Mouse (Mus musculus): ENCODE data around the gene Proser3. TPM values are rescaled to one million over a fixed set of nuclear protein-coding genes. Genes with fewer than 3 reads are reported as not detected.
"Not testable (repeated sequence)": the region's sequence is repeated elsewhere in the genome, so short reads cannot be mapped to it uniquely, and the experiment has no call there.

Proser3 gene
- polyA plus RNA-seq, 1 experiment from 2014 or later, result 18.7 TPM

- H3K27me3 ChIP-seq (ENCODE audit: control insufficient read depth, insufficient read depth, low read length); H3K4me1 ChIP-seq (ENCODE audit: control insufficient read depth, insufficient read depth, low read length); H3K36me3 ChIP-seq (ENCODE audit: control insufficient read depth, insufficient read depth, low read length); H3K9me3 ChIP-seq (ENCODE audit: control insufficient read depth, low read depth, low read length); H3K27ac ChIP-seq (ENCODE audit: low read length); H3K9ac ChIP-seq (replicated peaks; ENCODE audit: low read depth, low read length); H3K4me2 ChIP-seq (replicated peaks; ENCODE audit: low read depth, low read length); H3K4me3 ChIP-seq (ENCODE audit: low read depth, low read length); ATAC-seq (ENCODE audit: insufficient number of reproducible peaks, insufficient read depth, low FRiP score, low read depth): not testable (repeated sequence)
- WGBS, result 82% methylated on average over 5 of the region's 5 CpGs
Observed at GRCm38 (mm10) chr7:30501159-30501558, 50.9 kb downstream of the Proser3 start.

GRCm38 (mm10) chr7:30495506-30496042 lies 56.5 kb downstream of the Proser3 start:
- WGBS, result 47% methylated on average over 5 of the region's 5 CpGs
- H3K9ac ChIP-seq (replicated peaks; ENCODE audit: low read depth, low read length); H3K27me3 ChIP-seq (ENCODE audit: control insufficient read depth, insufficient read depth, low read length); H3K36me3 ChIP-seq (ENCODE audit: control insufficient read depth, insufficient read depth, low read length); H3K4me3 ChIP-seq (ENCODE audit: low read depth, low read length); ATAC-seq (ENCODE audit: insufficient number of reproducible peaks, insufficient read depth, low FRiP score, low read depth); H3K27ac ChIP-seq (ENCODE audit: low read length); H3K4me2 ChIP-seq (replicated peaks; ENCODE audit: low read depth, low read length); H3K9me3 ChIP-seq (ENCODE audit: control insufficient read depth, low read depth, low read length); H3K4me1 ChIP-seq (ENCODE audit: control insufficient read depth, insufficient read depth, low read length): not testable (repeated sequence)

- Histone ChIP-seq H3K9me3 (ENCODE audit: control insufficient read depth, low read depth, low read length) (no peaks in the 10 kb centered on the region), H3K36me3 (ENCODE audit: control insufficient read depth, insufficient read depth, low read length) (no peaks in the 10 kb centered on the region), H3K9ac (replicated peaks; ENCODE audit: low read depth, low read length) (no peak within 1 kb of the TSS), H3K27me3 (ENCODE audit: control insufficient read depth, insufficient read depth, low read length) (no peaks in the 10 kb centered on the region), H3K4me1 (ENCODE audit: control insufficient read depth, insufficient read depth, low read length) (no peaks in the 10 kb centered on the region), H3K4me3 (ENCODE audit: low read depth, low read length) (no peak within 1 kb of the TSS), H3K4me2 (replicated peaks; ENCODE audit: low read depth, low read length) (no peak within 1 kb of the TSS), H3K27ac (ENCODE audit: low read length) (no peak within 1 kb of the TSS)
- peak; percentile 53; the same call in 1 of the 2 replicates for ATAC-seq (ENCODE audit: insufficient number of reproducible peaks, insufficient read depth, low FRiP score, low read depth)
- 44% methylated on average over 11 of the region's 11 CpGs for WGBS
Observed at GRCm38 (mm10) chr7:30493401-30493931, 58.6 kb downstream of the Proser3 start, which contains the start of gene Prodh2. Prodh2 (plus strand) TSS chr7:30493622.

- no peak for ATAC-seq (ENCODE audit: insufficient number of reproducible peaks, insufficient read depth, low FRiP score, low read depth)
Observed at GRCm38 (mm10) chr7:30492765-30493164, 59.3 kb downstream of the Proser3 start.

GRCm38 (mm10) chr7:30490957-30491307 lies 61.2 kb downstream of the Proser3 start:
- Histone ChIP-seq H3K27ac (ENCODE audit: low read length) (no peak overlapping the region), H3K4me1 (ENCODE audit: control insufficient read depth, insufficient read depth, low read length) (no peaks in the 10 kb centered on the region), H3K4me3 (ENCODE audit: low read depth, low read length) (no peak overlapping the region), H3K9ac (replicated peaks; ENCODE audit: low read depth, low read length) (no peak overlapping the region), H3K36me3 (ENCODE audit: control insufficient read depth, insufficient read depth, low read length) (no peaks in the 10 kb centered on the region), H3K27me3 (ENCODE audit: control insufficient read depth, insufficient read depth, low read length) (no peaks in the 10 kb centered on the region), H3K9me3 (ENCODE audit: control insufficient read depth, low read depth, low read length) (no peaks in the 10 kb centered on the region), H3K4me2 (replicated peaks; ENCODE audit: low read depth, low read length) (no peak overlapping the region)
- no peak for ATAC-seq (ENCODE audit: insufficient number of reproducible peaks, insufficient read depth, low FRiP score, low read depth)
- WGBS, result 14% methylated on average over 6 of the region's 6 CpGs

More at GRCm38 (mm10) chr7:30492765-30493164, 59.3 kb downstream of the Proser3 start:
- Histone ChIP-seq H3K36me3 (ENCODE audit: control insufficient read depth, insufficient read depth, low read length) (no peaks in the 10 kb centered on the region), H3K9me3 (ENCODE audit: control insufficient read depth, low read depth, low read length) (no peaks in the 10 kb centered on the region), H3K4me3 (ENCODE audit: low read depth, low read length) (no peak overlapping the region), H3K4me1 (ENCODE audit: control insufficient read depth, insufficient read depth, low read length) (no peaks in the 10 kb centered on the region), H3K9ac (replicated peaks; ENCODE audit: low read depth, low read length) (no peak overlapping the region), H3K27me3 (ENCODE audit: control insufficient read depth, insufficient read depth, low read length) (no peaks in the 10 kb centered on the region), H3K4me2 (replicated peaks; ENCODE audit: low read depth, low read length) (no peak overlapping the region), H3K27ac (ENCODE audit: low read length) (no peak overlapping the region)
- WGBS, result 18% methylated on average over 4 of the region's 4 CpGs

- Histone ChIP-seq H3K9ac (replicated peaks; ENCODE audit: low read depth, low read length) (no peak overlapping the region), H3K4me3 (ENCODE audit: low read depth, low read length) (no peak overlapping the region), H3K36me3 (ENCODE audit: control insufficient read depth, insufficient read depth, low read length) (no peaks in the 10 kb centered on the region), H3K27ac (ENCODE audit: low read length) (no peak overlapping the region), H3K27me3 (ENCODE audit: control insufficient read depth, insufficient read depth, low read length) (no peaks in the 10 kb centered on the region), H3K4me1 (ENCODE audit: control insufficient read depth, insufficient read depth, low read length) (no peaks in the 10 kb centered on the region), H3K9me3 (ENCODE audit: control insufficient read depth, low read depth, low read length) (no peaks in the 10 kb centered on the region), H3K4me2 (replicated peaks; ENCODE audit: low read depth, low read length) (no peak overlapping the region)
- ATAC-seq (ENCODE audit: insufficient number of reproducible peaks, insufficient read depth, low FRiP score, low read depth), result no peak
- 27% methylated on average over 16 of the region's 16 CpGs for WGBS
Observed at GRCm38 (mm10) chr7:30490251-30490956, 61.7 kb downstream of the Proser3 start.

Small RNAs within 50 kb of the gene (microRNA-seq; reads per million reads assigned to microRNA genes)
- 0.78 reads per million for gene Gm38670
- not detected for gene Mir3569

Other genes with a start within 250 kb of the Proser3 start
- gene Alkbh6, start 243.6 kb downstream of the Proser3 start, polyA plus RNA-seq (2014; fragmentation: Nextera tagmentation; extraction: Ambion mirVana), result 70.1 and 76.2 TPM in 2 replicates
- gene Syne4, start 237.5 kb downstream of the Proser3 start, polyA plus RNA-seq (2014; fragmentation: Nextera tagmentation; extraction: Ambion mirVana), result 49.0 and 53.2 TPM in 2 replicates
- gene E130208F15Rik, start 230.6 kb downstream of the Proser3 start, polyA plus RNA-seq (2014; fragmentation: Nextera tagmentation; extraction: Ambion mirVana), result not detected in 2 replicates
- gene Sdhaf1, start 228.4 kb downstream of the Proser3 start, polyA plus RNA-seq (2014; fragmentation: Nextera tagmentation; extraction: Ambion mirVana), result 14.4 and 17.0 TPM in 2 replicates
- gene Lrfn3, start 189.5 kb downstream of the Proser3 start, polyA plus RNA-seq (2014; fragmentation: Nextera tagmentation; extraction: Ambion mirVana), result 5.2 and 6.7 TPM in 2 replicates
- gene Tyrobp, start 138.5 kb downstream of the Proser3 start, polyA plus RNA-seq (2014; fragmentation: Nextera tagmentation; extraction: Ambion mirVana), result 47.0 and 56.5 TPM in 2 replicates
- gene Hcst, start 132.4 kb downstream of the Proser3 start, polyA plus RNA-seq (2014; fragmentation: Nextera tagmentation; extraction: Ambion mirVana), result 1.1 TPM in 1 of 2 replicates, not detected in the other
- 2.0 and 2.7 TPM in 2 replicates for gene Nfkbid, start 130.6 kb downstream of the Proser3 start, polyA plus RNA-seq (2014; fragmentation: Nextera tagmentation; extraction: Ambion mirVana)
- gene Aplp1, start 106.8 kb downstream of the Proser3 start, polyA plus RNA-seq (2014; fragmentation: Nextera tagmentation; extraction: Ambion mirVana), result 37.4 and 39.0 TPM in 2 replicates
- 0.45 and 1.2 TPM in 2 replicates for gene Kirrel2, start 94.6 kb downstream of the Proser3 start, polyA plus RNA-seq (2014; fragmentation: Nextera tagmentation; extraction: Ambion mirVana)
- gene Nphs1, start 94.0 kb downstream of the Proser3 start, polyA plus RNA-seq (2014; fragmentation: Nextera tagmentation; extraction: Ambion mirVana), result 0.70 TPM in 1 of 2 replicates, not detected in the other
- not detected in 2 replicates for gene Prodh2, start 58.7 kb downstream of the Proser3 start, polyA plus RNA-seq (2014; fragmentation: Nextera tagmentation; extraction: Ambion mirVana)
- gene Arhgap33, start 17.2 kb downstream of the Proser3 start, polyA plus RNA-seq (2014; fragmentation: Nextera tagmentation; extraction: Ambion mirVana), result 13.2 and 13.4 TPM in 2 replicates
- 47.3 and 49.0 TPM in 2 replicates for gene Hspb6, start 121 bp downstream of the Proser3 start, polyA plus RNA-seq (2014; fragmentation: Nextera tagmentation; extraction: Ambion mirVana)
- 40.8 and 43.7 TPM in 2 replicates for gene Lin37, start 7.5 kb upstream of the Proser3 start, polyA plus RNA-seq (2014; fragmentation: Nextera tagmentation; extraction: Ambion mirVana)
- 95.9 and 96.6 TPM in 2 replicates for gene U2af1l4, start 11.0 kb upstream of the Proser3 start, polyA plus RNA-seq (2014; fragmentation: Nextera tagmentation; extraction: Ambion mirVana)
- gene Gm49396, start 11.0 kb upstream of the Proser3 start, polyA plus RNA-seq (2014; fragmentation: Nextera tagmentation; extraction: Ambion mirVana), result 7.1 and 10.0 TPM in 2 replicates
- 113 and 117 TPM in 2 replicates for gene Psenen, start 11.3 kb upstream of the Proser3 start, polyA plus RNA-seq (2014; fragmentation: Nextera tagmentation; extraction: Ambion mirVana)
- gene Igflr1, start 13.1 kb upstream of the Proser3 start, polyA plus RNA-seq (2014; fragmentation: Nextera tagmentation; extraction: Ambion mirVana), result 1.3 and 2.6 TPM in 2 replicates
- 13.2 and 14.2 TPM in 2 replicates for gene Kmt2b, start 36.4 kb upstream of the Proser3 start, polyA plus RNA-seq (2014; fragmentation: Nextera tagmentation; extraction: Ambion mirVana)
- 0.27 and 0.43 TPM in 2 replicates for gene Zbtb32, start 46.6 kb upstream of the Proser3 start, polyA plus RNA-seq (2014; fragmentation: Nextera tagmentation; extraction: Ambion mirVana)
- 6.6 and 7.7 TPM in 2 replicates for gene Upk1a, start 60.5 kb upstream of the Proser3 start, polyA plus RNA-seq (2014; fragmentation: Nextera tagmentation; extraction: Ambion mirVana)
- 976 and 1,066 TPM in 2 replicates for gene Cox6b1, start 73.9 kb upstream of the Proser3 start, polyA plus RNA-seq (2014; fragmentation: Nextera tagmentation; extraction: Ambion mirVana)
- not detected in 2 replicates for gene Etv2, start 83.6 kb upstream of the Proser3 start, polyA plus RNA-seq (2014; fragmentation: Nextera tagmentation; extraction: Ambion mirVana)
- 85.7 and 96.8 TPM in 2 replicates for gene Rbm42, start 98.0 kb upstream of the Proser3 start, polyA plus RNA-seq (2014; fragmentation: Nextera tagmentation; extraction: Ambion mirVana)
- 48.5 and 50.5 TPM in 2 replicates for gene Haus5, start 112.7 kb upstream of the Proser3 start, polyA plus RNA-seq (2014; fragmentation: Nextera tagmentation; extraction: Ambion mirVana)
- gene Pmis2, start 119.3 kb upstream of the Proser3 start, polyA plus RNA-seq (2014; fragmentation: Nextera tagmentation; extraction: Ambion mirVana), result not detected in 2 replicates
- gene 2200002J24Rik, start 146.6 kb upstream of the Proser3 start, polyA plus RNA-seq (2014; fragmentation: Nextera tagmentation; extraction: Ambion mirVana), result 0.91 and 2.0 TPM in 2 replicates
- gene Atp4a, start 159.9 kb upstream of the Proser3 start, polyA plus RNA-seq (2014; fragmentation: Nextera tagmentation; extraction: Ambion mirVana), result 1.8 and 2.3 TPM in 2 replicates
- gene Tmem147, start 177.2 kb upstream of the Proser3 start, polyA plus RNA-seq (2014; fragmentation: Nextera tagmentation; extraction: Ambion mirVana), result 210 and 215 TPM in 2 replicates
- 0.29 and 0.74 TPM in 2 replicates for gene Gapdhs, start 191.4 kb upstream of the Proser3 start, polyA plus RNA-seq (2014; fragmentation: Nextera tagmentation; extraction: Ambion mirVana)
- gene Sbsn, start 199.2 kb upstream of the Proser3 start, polyA plus RNA-seq (2014; fragmentation: Nextera tagmentation; extraction: Ambion mirVana), result 0.91 and 1.1 TPM in 2 replicates
- 5.9 and 14.6 TPM in 2 replicates for gene Dmkn, start 211.5 kb upstream of the Proser3 start, polyA plus RNA-seq (2014; fragmentation: Nextera tagmentation; extraction: Ambion mirVana)
- gene Krtdap, start 235.6 kb upstream of the Proser3 start, polyA plus RNA-seq (2014; fragmentation: Nextera tagmentation; extraction: Ambion mirVana), result 9.2 and 20.2 TPM in 2 replicates

All from stomach, embryonic 14.5 days (tissue).